Mouse (Mus musculus): ENCODE results near the gene Cstl1. TPM values are rescaled to one million over a fixed set of nuclear protein-coding genes. Genes with fewer than 3 reads are reported as not detected.
"Not testable (repeated sequence)": the region's sequence is repeated elsewhere in the genome, so short reads cannot be mapped to it uniquely, and the experiment has no call there.

Gene Cstl1
- not detected for total RNA-seq (2021)
- long read RNA-seq, experiment 1 = 0 reads
- long read RNA-seq, experiment 2 = 0 reads

GRCm38 (mm10) chr2:148750058-148750457 lies at the start of gene Cstl1:
TSS of gene Cstl1 (plus strand) at chr2:148750358.
- DNase-seq = no peak

GRCm38 (mm10) chr2:148706409-148707201 lies 43.6 kb upstream of the Cstl1 start:
- DNase-seq = peak in 1 of 2 experiments; percentile 18

- no peak for DNase-seq
These were observed 43.0 kb upstream of the Cstl1 start for GRCm38 (mm10) chr2:148707202-148707530.

GRCm38 (mm10) chr2:148712326-148712725 lies 37.8 kb upstream of the Cstl1 start:
- DNase-seq = no peak

- no peak for DNase-seq
These were observed 33.1 kb upstream of the Cstl1 start for GRCm38 (mm10) chr2:148717072-148717471.

GRCm38 (mm10) chr2:148719271-148719995 lies 30.7 kb upstream of the Cstl1 start:
- no peak for DNase-seq

GRCm38 (mm10) chr2:148731614-148732326 lies 18.4 kb upstream of the Cstl1 start:
- peak; percentile 14 to 33 for DNase-seq

- peak; percentile 95 to 97 for DNase-seq
These were observed 17.7 kb upstream of the Cstl1 start, which contains the start of gene Napb for GRCm38 (mm10) chr2:148732327-148733000. TSS of gene Napb (minus strand) at chr2:148732467.

- DNase-seq = no peak
These were observed 7.2 kb upstream of the Cstl1 start for GRCm38 (mm10) chr2:148743001-148743400.

GRCm38 (mm10) chr2:148743846-148744407 lies 6.2 kb upstream of the Cstl1 start:
- DNase-seq = no peak

GRCm38 (mm10) chr2:148751893-148752813 lies 2.0 kb downstream of the Cstl1 start:
- peak; percentile 77 to 86 for DNase-seq

- DNase-seq = no peak
These were observed 4.2 kb downstream of the Cstl1 start for GRCm38 (mm10) chr2:148754310-148754846.

- DNase-seq = no peak
These were observed 13.7 kb downstream of the Cstl1 start for GRCm38 (mm10) chr2:148763648-148764388.

- DNase-seq = not testable (repeated sequence)
These were observed 21.2 kb downstream of the Cstl1 start, which contains the start of gene Cst11 for GRCm38 (mm10) chr2:148771397-148771796. TSS of gene Cst11 (minus strand) at chr2:148771497.

- no peak for DNase-seq
These were observed 31.6 kb downstream of the Cstl1 start, which contains the start of gene 8030411F24Rik for GRCm38 (mm10) chr2:148781709-148782108. TSS of gene 8030411F24Rik (plus strand) at chr2:148782009.

- DNase-seq = no peak
These were observed 39.0 kb downstream of the Cstl1 start, which contains the start of gene Cst12 for GRCm38 (mm10) chr2:148789142-148789541. TSS of gene Cst12 (plus strand) at chr2:148789361.

- no peak for DNase-seq
These were observed 48.3 kb downstream of the Cstl1 start, which contains the start of gene Cst8 for GRCm38 (mm10) chr2:148798485-148798884. TSS of gene Cst8 (plus strand) at chr2:148798785.

- DNase-seq = peak; percentile 4 to 7
These were observed 51.3 kb downstream of the Cstl1 start for GRCm38 (mm10) chr2:148801491-148801921.

Measured in heart, adult 18-20 months (tissue).